Mouse (Mus musculus) stomach, embryonic 15.5 days (tissue): ENCODE measurements around the gene B230104I21Rik. TPM values are rescaled to one million over a fixed set of nuclear protein-coding genes. Genes with fewer than 3 reads are reported as not detected.

ENCODE experiments used
- ATAC-seq: fragments of 200-750 bp; cut with Nextera tagmentation; 2 replicates; pipeline ENCODE4 v1.8.0; 2017; ENCODE audit warnings: low read depth, moderate number of reproducible peaks, moderate TSS enrichment; ENCODE audit not compliant: insufficient read depth, low FRiP score
- H3K27ac ChIP-seq: fragments of 300-500 bp; sonication (generic); 2 replicates; pipeline ENCODE4 v1.5.1; 2015; ENCODE audit warnings: mild to moderate bottlenecking, inconsistent platforms
- H3K27me3 ChIP-seq: fragments of 300-500 bp; sonication (generic); replicated peaks from 2 replicates; pipeline ENCODE4 v1.6.1; 2015; ENCODE audit warnings: inconsistent platforms
- H3K36me3 ChIP-seq: fragments of 300-500 bp; sonication (generic); 2 replicates; pipeline ENCODE4 v1.6.1; 2015; ENCODE audit warnings: inconsistent platforms
- H3K4me1 ChIP-seq: fragments of 300-500 bp; sonication (generic); 2 replicates; pipeline ENCODE4 v1.6.1; 2015; ENCODE audit warnings: inconsistent platforms
- H3K4me2 ChIP-seq: fragments of 300-500 bp; sonication (generic); 2 replicates; pipeline ENCODE4 v1.6.1; 2015; ENCODE audit warnings: mild to moderate bottlenecking, inconsistent platforms
- H3K4me3 ChIP-seq: fragments of 300-500 bp; sonication (generic); replicated peaks from 2 replicates; pipeline ENCODE4 v1.5.1; 2015; ENCODE audit warnings: inconsistent platforms
- H3K9ac ChIP-seq: fragments of 300-500 bp; sonication (generic); 2 replicates; pipeline ENCODE4 v1.6.1; 2015; ENCODE audit warnings: inconsistent platforms
- H3K9me3 ChIP-seq: fragments of 300-500 bp; sonication (generic); 2 replicates; pipeline ENCODE4 v1.6.1; 2016; ENCODE audit warnings: inconsistent platforms
- WGBS: fragments of 180-500 bp; shearing (Covaris S2); methylation state at CpG from one replicate; pipeline ENCODE4 v1.1.7; 2015; 5-methylcytosine and 5-hydroxymethylcytosine counted together
- polyA plus RNA-seq: library from polyadenylated mRNA; unstranded; fragments of >200 nt; fragmentation: Nextera tagmentation; extraction: Ambion mirVana; gene quantifications from 2 replicates; pipeline ENCODE4 v1.2.1, GENCODE M21; 2015

The B230104I21Rik gene
- polyA plus RNA-seq, 1 experiment from 2014 or later, result not detected

GRCm38 (mm10) chr4:154355408-154355807 lies 19.5 kb downstream of the B230104I21Rik start:
- 0 out of 2 replicates have a peak, but pooled peaks cover 5% of the 10 kb centered on the region for H3K27me3 ChIP-seq
- no peaks in the 10 kb centered on the region for H3K9me3 ChIP-seq
- no peak overlapping the region for H3K4me3 ChIP-seq
- peaks cover 8% of the 10 kb centered on the region; the same call in 1 of the 2 replicates for H3K4me1 ChIP-seq
- H3K9ac ChIP-seq, result no peak overlapping the region
- no peak overlapping the region for H3K27ac ChIP-seq
- ATAC-seq, result no peak
- H3K4me2 ChIP-seq, result no peak overlapping the region
- 92% methylated on average over 5 of the region's 5 CpGs for WGBS
- no peaks in the 10 kb centered on the region for H3K36me3 ChIP-seq

- peak; percentile 48; the same call in 1 of the 2 replicates for ATAC-seq
- H3K27me3 ChIP-seq, result 0 out of 2 replicates have a peak, but pooled peaks cover 5% of the 10 kb centered on the region
- H3K9ac ChIP-seq, result no peak overlapping the region
- H3K27ac ChIP-seq, result peak overlapping the region; percentile 86
- peaks cover 8% of the 10 kb centered on the region; the same call in 1 of the 2 replicates for H3K4me1 ChIP-seq
- no peaks in the 10 kb centered on the region for H3K9me3 ChIP-seq
- WGBS, result 60% methylated on average over 5 of the region's 5 CpGs
- no peak overlapping the region for H3K4me2 ChIP-seq
- H3K36me3 ChIP-seq, result no peaks in the 10 kb centered on the region
- H3K4me3 ChIP-seq, result no peak overlapping the region
Observed at GRCm38 (mm10) chr4:154358370-154358769, 22.4 kb downstream of the B230104I21Rik start.

GRCm38 (mm10) chr4:154358816-154359215 lies 22.9 kb downstream of the B230104I21Rik start:
- Histone ChIP-seq H3K4me3 (no peak overlapping the region), H3K27ac (peak overlapping the region; percentile 86), H3K9me3 (no peaks in the 10 kb centered on the region), H3K9ac (no peak overlapping the region), H3K27me3 (0 out of 2 replicates have a peak, but pooled peaks cover 2% of the 10 kb centered on the region), H3K4me1 (peaks cover 8% of the 10 kb centered on the region; the same call in 1 of the 2 replicates), H3K4me2 (peak overlapping the region; percentile 24), H3K36me3 (no peaks in the 10 kb centered on the region)
- 47% methylated on average over 11 of the region's 11 CpGs for WGBS
- no peak for ATAC-seq

GRCm38 (mm10) chr4:154359762-154360300 lies 23.9 kb downstream of the B230104I21Rik start:
- peak; percentile 83 for ATAC-seq
- Histone ChIP-seq H3K27ac (peak overlapping the region; percentile 86), H3K4me2 (no peak overlapping the region), H3K9me3 (no peaks in the 10 kb centered on the region), H3K4me1 (peaks cover 8% of the 10 kb centered on the region; the same call in 1 of the 2 replicates), H3K4me3 (no peak overlapping the region), H3K9ac (no peak overlapping the region), H3K36me3 (no peaks in the 10 kb centered on the region), H3K27me3 (no peaks in the 10 kb centered on the region)
- 57% methylated on average over 9 of the region's 9 CpGs for WGBS

GRCm38 (mm10) chr4:154360441-154360840 lies 24.5 kb downstream of the B230104I21Rik start:
- Histone ChIP-seq H3K4me3 (no peak overlapping the region), H3K36me3 (no peaks in the 10 kb centered on the region), H3K4me2 (no peak overlapping the region), H3K27me3 (no peaks in the 10 kb centered on the region), H3K9ac (no peak overlapping the region), H3K4me1 (peaks cover 8% of the 10 kb centered on the region; the same call in 1 of the 2 replicates), H3K9me3 (no peaks in the 10 kb centered on the region), H3K27ac (peak overlapping the region; percentile 81)
- ATAC-seq, result no peak
- WGBS, result 63% methylated on average over 6 of the region's 7 CpGs

GRCm38 (mm10) chr4:154360850-154361249 lies 24.9 kb downstream of the B230104I21Rik start:
- Histone ChIP-seq H3K27ac (no peak overlapping the region; the same call in 1 of the 2 replicates), H3K27me3 (no peaks in the 10 kb centered on the region), H3K4me3 (no peak overlapping the region), H3K4me1 (peaks cover 8% of the 10 kb centered on the region; the same call in 1 of the 2 replicates), H3K36me3 (no peaks in the 10 kb centered on the region), H3K9me3 (no peaks in the 10 kb centered on the region), H3K9ac (no peak overlapping the region), H3K4me2 (no peak overlapping the region)
- no peak for ATAC-seq
- WGBS, result 82% methylated on average over 3 of the region's 3 CpGs

GRCm38 (mm10) chr4:154364752-154365151 lies 28.8 kb downstream of the B230104I21Rik start:
- no peak for ATAC-seq
- no peak overlapping the region for H3K4me2 ChIP-seq
- no peaks in the 10 kb centered on the region for H3K27me3 ChIP-seq
- no peak overlapping the region for H3K9ac ChIP-seq
- no peak overlapping the region for H3K27ac ChIP-seq
- H3K4me1 ChIP-seq, result no peaks in the 10 kb centered on the region
- H3K9me3 ChIP-seq, result no peaks in the 10 kb centered on the region
- H3K4me3 ChIP-seq, result no peak overlapping the region
- 89% methylated on average over 2 of the region's 2 CpGs for WGBS
- no peaks in the 10 kb centered on the region for H3K36me3 ChIP-seq

- Histone ChIP-seq H3K4me1 (no peaks in the 10 kb centered on the region), H3K36me3 (no peaks in the 10 kb centered on the region), H3K27me3 (no peaks in the 10 kb centered on the region), H3K27ac (no peak overlapping the region), H3K9ac (no peak overlapping the region), H3K4me2 (no peak overlapping the region), H3K4me3 (no peak overlapping the region), H3K9me3 (no peaks in the 10 kb centered on the region)
- ATAC-seq, result no peak
- 82% methylated on average over 6 of the region's 6 CpGs for WGBS
Observed at GRCm38 (mm10) chr4:154366836-154367235, 30.9 kb downstream of the B230104I21Rik start.

GRCm38 (mm10) chr4:154369089-154369488 lies 33.2 kb downstream of the B230104I21Rik start:
- Histone ChIP-seq H3K9ac (no peak overlapping the region), H3K9me3 (no peaks in the 10 kb centered on the region), H3K4me3 (no peak overlapping the region), H3K4me2 (no peak overlapping the region), H3K27me3 (no peaks in the 10 kb centered on the region), H3K36me3 (no peaks in the 10 kb centered on the region), H3K27ac (no peak overlapping the region), H3K4me1 (no peaks in the 10 kb centered on the region)
- WGBS, result 50% methylated on average over 5 of the region's 5 CpGs
- no peak for ATAC-seq

GRCm38 (mm10) chr4:154370841-154371240 lies 34.9 kb downstream of the B230104I21Rik start:
- H3K27ac ChIP-seq, result no peak overlapping the region
- WGBS, result 72% methylated on average over 8 of the region's 8 CpGs
- no peaks in the 10 kb centered on the region for H3K4me1 ChIP-seq
- no peak overlapping the region for H3K9ac ChIP-seq
- no peak overlapping the region for H3K4me2 ChIP-seq
- H3K9me3 ChIP-seq, result no peaks in the 10 kb centered on the region
- no peaks in the 10 kb centered on the region for H3K27me3 ChIP-seq
- H3K36me3 ChIP-seq, result no peaks in the 10 kb centered on the region
- no peak for ATAC-seq
- H3K4me3 ChIP-seq, result no peak overlapping the region

- Histone ChIP-seq H3K27me3 (no peaks in the 10 kb centered on the region), H3K27ac (no peak overlapping the region), H3K36me3 (no peaks in the 10 kb centered on the region), H3K9me3 (no peaks in the 10 kb centered on the region), H3K4me1 (0 out of 2 replicates have a peak, but pooled peaks cover 5% of the 10 kb centered on the region), H3K9ac (no peak overlapping the region), H3K4me2 (no peak overlapping the region), H3K4me3 (no peak overlapping the region)
- no peak for ATAC-seq
- 65% methylated on average over 13 of the region's 13 CpGs for WGBS
Observed at GRCm38 (mm10) chr4:154371542-154372247, 35.8 kb downstream of the B230104I21Rik start.

GRCm38 (mm10) chr4:154375939-154376625 lies 40.2 kb downstream of the B230104I21Rik start:
- ATAC-seq, result peak; percentile 75
- Histone ChIP-seq H3K27ac (peak overlapping the region; percentile 48), H3K4me3 (no peak overlapping the region), H3K4me2 (no peak overlapping the region), H3K36me3 (no peaks in the 10 kb centered on the region), H3K27me3 (no peaks in the 10 kb centered on the region), H3K4me1 (0 out of 2 replicates have a peak, but pooled peaks cover 5% of the 10 kb centered on the region), H3K9me3 (no peaks in the 10 kb centered on the region), H3K9ac (no peak overlapping the region)
- 63% methylated on average over 10 of the region's 10 CpGs for WGBS
